Mouse (Mus musculus) liver (tissue): Measurements from ENCODE around the gene Cltc.

Experiments
- DNase-seq: peaks from one replicate; pipeline ENCODE4 v3.0.0-alpha.2; 2020; ENCODE audit warnings: mixed read lengths

Gene Cltc

GRCm38 (mm10) chr11:86681423-86681822 lies 75.9 kb downstream of the Cltc start:
- DNase-seq = no peak

GRCm38 (mm10) chr11:86680729-86681128 lies 76.6 kb downstream of the Cltc start:
- no peak for DNase-seq

- no peak for DNase-seq
These were observed 78.4 kb downstream of the Cltc start for GRCm38 (mm10) chr11:86678957-86679356.

- DNase-seq = no peak
These were observed 81.8 kb downstream of the Cltc start for GRCm38 (mm10) chr11:86675520-86675919.

GRCm38 (mm10) chr11:86672772-86673171 lies 84.6 kb downstream of the Cltc start:
- DNase-seq = no peak

GRCm38 (mm10) chr11:86671041-86671675 lies 86.2 kb downstream of the Cltc start:
- no peak for DNase-seq

DNA sequence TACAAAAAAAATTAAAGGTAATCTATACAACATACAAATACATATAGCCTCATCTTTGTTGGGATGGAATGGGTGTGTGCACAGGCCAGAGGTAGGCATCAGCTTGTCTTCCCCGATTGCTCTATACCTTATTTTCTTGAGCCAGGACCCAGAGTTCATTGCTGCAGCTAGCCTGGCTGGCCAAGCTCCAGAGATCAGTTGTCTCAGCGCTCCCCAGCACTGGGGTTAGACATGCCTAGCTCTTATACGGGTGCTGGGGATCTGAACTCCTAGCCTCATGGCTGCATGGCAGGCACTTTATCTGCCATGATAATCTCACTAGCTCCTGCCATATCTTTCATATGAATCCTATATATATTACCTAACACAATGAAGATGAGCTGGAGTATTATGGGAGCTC lies 89.2 kb downstream of the Cltc start:
- DNase-seq = no peak

DNA sequence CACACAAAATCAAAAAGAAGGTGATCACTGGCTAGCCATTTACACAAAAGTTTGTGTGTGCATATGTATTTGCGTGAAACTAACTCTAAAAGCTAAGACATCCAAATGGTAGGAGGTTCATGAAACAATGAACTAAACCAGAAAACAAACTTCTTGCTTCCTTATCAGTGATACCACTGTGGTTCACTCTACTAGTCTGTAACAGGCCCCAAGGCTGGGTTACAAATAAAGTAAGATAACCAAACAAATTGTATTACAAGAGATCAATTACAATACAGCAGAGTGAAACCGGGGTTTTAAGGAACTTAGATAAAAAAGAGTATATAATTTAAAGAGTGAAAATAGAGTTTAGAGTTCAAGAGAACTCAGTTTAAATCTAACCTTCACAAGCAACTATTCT lies 89.8 kb downstream of the Cltc start:
- no peak for DNase-seq

- no peak for DNase-seq
These were observed 93.0 kb downstream of the Cltc start for GRCm38 (mm10) chr11:86664406-86664805.

GRCm38 (mm10) chr11:86663977-86664376 lies 93.4 kb downstream of the Cltc start:
- DNase-seq = no peak

- peak; percentile 85 for DNase-seq
These were observed 94.1 kb downstream of the Cltc start for GRCm38 (mm10) chr11:86662986-86663895.

DNA sequence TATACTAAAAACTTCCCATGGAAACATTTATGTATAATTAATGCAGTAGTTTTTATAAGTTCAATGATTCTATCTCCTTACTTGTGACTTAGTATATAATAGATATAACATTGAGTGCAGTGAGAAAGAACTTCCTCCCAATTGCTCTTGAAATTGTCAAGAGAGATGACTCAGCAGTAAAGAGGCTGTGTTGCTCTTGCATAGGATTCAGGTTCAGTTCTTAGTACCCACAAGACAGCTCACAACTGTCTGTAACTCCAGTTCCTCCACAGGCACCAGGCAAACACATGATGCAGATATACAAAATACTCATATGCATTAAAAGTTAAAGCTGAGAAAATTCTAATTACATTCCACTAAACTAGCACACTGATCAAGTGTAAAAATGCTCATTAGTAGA lies 99.5 kb downstream of the Cltc start:
- no peak for DNase-seq

DNA sequence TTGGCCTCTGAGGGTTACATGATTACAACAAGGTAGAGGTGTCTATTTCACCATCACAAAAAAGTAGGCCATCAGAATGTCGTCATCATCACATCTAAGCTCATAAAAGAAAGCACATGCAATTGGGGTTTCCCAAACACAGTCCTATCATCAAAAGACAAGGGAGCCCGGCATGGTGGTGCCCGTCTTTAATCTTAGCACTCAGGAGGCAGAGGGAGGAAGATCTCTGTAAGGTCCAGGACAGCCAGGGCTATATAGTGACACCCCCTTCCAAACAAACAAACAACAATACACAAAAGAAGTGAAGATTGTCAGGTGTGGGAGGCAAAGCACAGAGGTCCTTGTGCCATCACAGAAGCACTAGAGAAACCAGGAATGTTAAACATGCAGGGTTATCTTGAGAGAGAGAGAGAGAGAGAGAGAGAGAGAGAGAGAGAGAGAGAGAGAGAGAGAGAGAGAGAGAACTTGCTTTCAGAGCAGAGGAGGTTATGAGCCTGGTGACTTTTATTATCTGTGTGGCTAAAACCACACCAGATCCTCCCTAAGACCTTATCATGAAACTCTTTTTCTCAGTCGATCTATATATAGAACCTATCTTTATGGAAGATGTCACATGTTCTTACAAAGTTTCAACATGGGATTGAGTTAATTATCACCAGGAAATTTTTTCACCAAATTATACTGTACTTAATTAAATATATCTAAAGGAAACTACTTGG lies 100.4 kb downstream of the Cltc start:
- DNase-seq = no peak

DNA sequence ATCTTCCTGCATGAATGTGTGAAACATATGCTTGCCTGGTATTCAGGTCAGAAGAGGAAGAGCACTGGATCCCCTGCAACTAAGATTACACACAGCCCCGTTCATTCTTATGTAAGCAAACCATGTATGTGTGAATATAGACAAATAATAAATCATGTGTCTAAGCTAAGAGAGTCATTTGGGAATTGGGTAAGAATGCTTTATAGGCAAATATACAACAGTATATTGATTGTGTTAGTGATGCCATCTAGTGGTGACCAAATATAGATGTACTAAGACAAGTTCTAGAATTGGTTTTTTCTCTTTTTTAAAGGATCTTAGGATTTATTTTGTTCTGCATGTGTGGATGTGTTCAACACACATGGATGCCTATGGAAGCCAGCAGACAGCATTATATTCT lies 101.7 kb downstream of the Cltc start:
- no peak for DNase-seq

- no peak for DNase-seq
These were observed 103.3 kb downstream of the Cltc start for GRCm38 (mm10) chr11:86654096-86654495.

DNA sequence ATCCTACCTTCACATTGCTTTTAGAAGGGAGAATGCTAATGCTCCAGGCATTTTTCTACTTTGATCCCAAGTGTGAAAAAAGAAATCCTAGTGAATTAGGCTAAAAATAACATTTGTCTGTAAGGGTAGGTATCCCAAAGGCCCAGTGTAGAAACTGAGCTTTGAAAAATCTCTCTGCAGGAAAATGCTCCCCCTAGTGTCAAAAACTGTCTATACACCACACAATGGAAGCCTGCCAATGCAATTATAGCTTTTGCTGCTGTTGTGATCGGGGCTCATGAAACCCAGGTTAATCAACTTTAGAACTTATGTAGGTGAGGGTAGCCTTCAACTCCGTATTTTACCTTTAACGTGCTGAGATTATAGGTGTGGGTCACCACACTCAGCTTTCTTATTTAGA lies 103.9 kb downstream of the Cltc start:
- peak; percentile 43 for DNase-seq

DNA sequence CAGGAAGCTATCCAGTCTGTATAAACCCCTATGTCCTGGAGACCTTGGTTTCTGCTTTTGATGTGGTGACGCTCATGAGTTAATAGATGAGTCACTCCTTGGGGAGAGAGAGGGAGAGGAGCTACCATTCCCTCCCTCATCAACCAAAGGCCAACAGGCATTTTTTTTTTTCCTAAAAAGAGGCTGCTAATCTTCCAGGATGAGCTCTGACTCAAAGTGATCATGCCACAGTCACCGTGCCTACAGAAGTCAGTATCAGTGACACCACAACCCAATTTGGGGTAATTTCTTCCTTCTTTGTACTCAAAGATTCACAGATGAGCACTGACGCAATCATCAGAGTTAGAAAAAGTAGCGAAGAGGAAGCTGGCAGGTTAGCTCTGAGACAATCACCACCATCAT lies 104.8 kb downstream of the Cltc start:
- no peak for DNase-seq

- no peak for DNase-seq
These were observed 106.7 kb downstream of the Cltc start for GRCm38 (mm10) chr11:86650676-86651075.

DNA sequence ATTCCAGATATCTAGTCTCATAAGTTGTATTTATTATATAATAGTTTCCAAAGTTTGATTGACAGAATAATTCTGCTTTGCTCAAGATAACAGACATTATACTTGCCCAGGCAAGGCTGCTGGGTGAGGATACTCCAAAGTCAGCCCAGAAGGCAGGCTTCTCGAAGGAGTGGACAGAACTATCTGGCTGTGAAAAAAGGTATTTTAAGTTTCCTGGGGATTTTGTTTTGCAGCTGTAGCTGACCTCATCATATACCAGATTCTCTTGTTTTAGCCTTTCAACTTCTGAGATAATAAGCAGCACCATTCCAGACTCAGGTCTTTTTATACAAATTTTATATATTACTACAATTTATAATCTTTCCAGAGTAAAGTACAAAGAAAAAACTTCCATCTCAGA lies 107.8 kb downstream of the Cltc start:
- DNase-seq = no peak

DNA sequence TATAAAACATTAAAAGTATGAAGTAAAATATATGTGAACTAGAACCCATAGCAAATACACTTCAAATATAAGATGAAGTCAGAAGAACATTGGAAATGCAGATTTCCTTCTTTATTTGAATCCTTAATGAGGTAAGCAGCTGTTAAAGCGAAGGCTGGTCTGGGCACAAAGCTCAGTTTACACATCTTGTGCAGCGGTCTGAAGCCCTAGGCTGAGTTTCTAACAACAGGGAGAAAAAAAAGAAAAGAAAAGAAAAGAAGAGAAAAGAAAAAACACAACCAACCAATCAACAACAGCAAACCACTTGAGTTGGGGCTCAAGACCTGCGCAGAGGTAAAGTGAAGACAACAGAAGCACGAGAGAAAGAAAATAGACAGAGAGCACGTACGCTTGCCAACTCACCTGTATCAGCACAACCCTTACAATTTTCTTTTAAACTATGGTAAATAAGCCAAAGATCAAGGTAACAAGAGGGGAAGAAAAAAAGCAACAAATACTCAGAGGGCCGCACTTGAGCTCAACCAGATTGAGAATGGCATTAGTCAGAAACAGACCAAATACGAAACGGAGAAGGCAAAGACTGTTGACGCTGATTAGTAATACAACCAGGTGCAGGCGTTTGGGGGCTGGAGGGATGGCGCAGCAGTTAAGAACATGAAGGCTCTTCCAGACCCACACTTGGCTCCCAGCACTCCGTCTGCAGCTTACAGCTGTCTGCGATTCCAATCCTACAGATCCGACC lies 109.5 kb downstream of the Cltc start:
- no peak for DNase-seq

DNA sequence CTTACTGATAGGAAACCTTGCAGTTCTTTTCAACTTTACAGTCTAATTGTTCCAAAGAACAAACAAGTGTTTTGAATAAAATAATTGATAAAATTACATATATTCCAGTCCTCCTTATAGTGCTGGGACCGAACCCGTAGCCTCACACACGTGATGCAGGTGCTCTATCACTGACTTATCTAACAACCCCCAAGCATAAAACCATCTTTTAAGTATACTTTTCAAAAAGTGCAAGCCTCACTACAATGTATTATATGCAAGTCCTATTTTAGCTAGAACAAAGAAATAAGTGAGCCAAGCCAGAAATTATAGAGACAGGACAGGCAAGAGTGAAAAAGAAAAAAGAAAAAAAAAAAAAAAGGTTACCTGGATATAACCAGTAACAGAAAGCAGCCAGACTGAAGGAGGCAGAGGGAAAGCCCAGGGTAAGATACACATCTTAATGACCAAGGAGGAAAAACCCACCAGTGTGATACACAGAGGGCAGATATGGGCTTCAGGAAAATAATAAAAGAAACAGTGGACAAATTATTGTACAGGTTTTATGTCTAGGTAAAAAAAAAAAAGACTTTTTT lies 110.4 kb downstream of the Cltc start:
- no peak for DNase-seq

DNA sequence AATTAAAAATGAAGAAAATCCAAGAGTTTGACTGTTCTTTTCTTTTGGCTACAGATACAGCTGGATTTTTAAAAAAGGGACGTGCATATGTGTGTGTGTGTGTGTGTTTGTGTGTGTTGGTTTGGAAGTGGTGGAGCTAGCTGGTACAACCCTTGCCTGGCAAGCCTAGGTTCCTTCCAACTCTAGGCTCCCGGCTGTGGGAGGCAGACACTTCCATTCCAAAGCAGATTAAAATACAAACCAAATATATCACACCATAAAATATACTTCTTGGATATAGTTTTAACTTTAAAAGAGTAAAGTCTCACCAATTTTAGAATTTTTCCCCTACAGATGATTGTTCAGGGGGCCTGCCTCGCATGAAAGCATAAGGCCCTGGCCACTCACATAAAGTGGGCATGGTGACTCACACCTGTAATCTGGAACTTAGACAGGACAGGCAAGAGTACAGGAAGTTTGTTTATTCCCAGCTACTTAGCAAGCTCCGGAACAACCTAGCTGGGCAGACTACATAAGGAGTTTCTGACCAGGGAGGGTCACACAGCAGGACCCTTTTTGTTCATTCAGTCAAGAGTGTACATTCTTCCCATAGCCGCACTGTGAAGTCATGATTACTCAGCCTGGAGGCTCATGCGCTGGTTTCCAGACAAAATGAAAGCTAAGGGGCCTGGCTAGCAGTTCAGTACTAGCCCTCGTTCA lies 111.1 kb downstream of the Cltc start:
- no peak for DNase-seq
